Mouse (Mus musculus) hindbrain, embryonic 14.5 days (tissue): ENCODE measurements around the gene Fam221b. TPM values are rescaled to one million over a fixed set of nuclear protein-coding genes. Genes with fewer than 3 reads are reported as not detected.

Experiments
- ATAC-seq: fragments of 200-750 bp; cut with Nextera tagmentation; 2 replicates; pipeline ENCODE4 v1.8.0; 2017; ENCODE audit warnings: moderate number of reproducible peaks, mild to moderate bottlenecking, moderate TSS enrichment, moderate library complexity; ENCODE audit not compliant: low FRiP score
- DNase-seq: peaks from one replicate; pipeline ENCODE4 v3.0.0-alpha.2; 2015; ENCODE audit warnings: low spot score
- H3K27ac ChIP-seq: fragments of 300-500 bp; sonication (generic); 2 replicates; pipeline ENCODE4 v1.5.1; 2014; ENCODE audit warnings: mild to moderate bottlenecking, moderate library complexity
- H3K27me3 ChIP-seq: fragments of 300-500 bp; sonication (generic); 2 replicates; pipeline ENCODE4 v1.6.1; 2014; ENCODE audit warnings: mild to moderate bottlenecking, low read length, mixed read lengths; ENCODE audit not compliant: control insufficient read depth, insufficient read depth
- H3K36me3 ChIP-seq: fragments of 300-500 bp; sonication (generic); replicated peaks from 2 replicates; pipeline ENCODE4 v1.6.1; 2014; ENCODE audit not compliant: control insufficient read depth, insufficient read depth
- H3K4me1 ChIP-seq: fragments of 300-500 bp; sonication (generic); replicated peaks from 2 replicates; pipeline ENCODE4 v1.6.1; 2014; ENCODE audit warnings: antibody characterized with exemption, low read length, mixed read lengths; ENCODE audit not compliant: control insufficient read depth, insufficient read depth
- H3K4me2 ChIP-seq: fragments of 300-500 bp; sonication (generic); replicated peaks from 2 replicates; pipeline ENCODE4 v1.6.1; 2014; ENCODE audit warnings: mild to moderate bottlenecking, moderate library complexity
- H3K4me3 ChIP-seq: fragments of 300-500 bp; sonication (generic); replicated peaks from 2 replicates; pipeline ENCODE4 v1.5.1; 2014; ENCODE audit warnings: mild to moderate bottlenecking, low read length
- H3K9ac ChIP-seq: fragments of 300-500 bp; sonication (generic); 2 replicates; pipeline ENCODE4 v1.6.1; 2014
- H3K9me3 ChIP-seq: fragments of 300-500 bp; sonication (generic); 2 replicates; pipeline ENCODE4 v1.6.1; 2016; ENCODE audit warnings: low read length; ENCODE audit not compliant: control insufficient read depth
- WGBS: fragments of 180-500 bp; shearing (Covaris S2); extraction: QIAGEN DNeasy Blood & Tissue Kit; methylation state at CpG from one replicate; pipeline ENCODE4 v1.1.7; 2014; 5-methylcytosine and 5-hydroxymethylcytosine counted together
- polyA plus RNA-seq: library from polyadenylated mRNA; unstranded; fragments of >200 nt; fragmentation: Nextera tagmentation; extraction: Ambion mirVana; gene quantifications from 2 replicates; pipeline ENCODE4 v1.2.1, GENCODE M21; 2014

The Fam221b gene
- polyA plus RNA-seq, 1 experiment from 2014 or later: 2.2 TPM

- no peaks in the 10 kb centered on the region for H3K27me3 ChIP-seq
- peak within 1 kb of the TSS; percentile 69 for H3K4me3 ChIP-seq
- no peaks in the 10 kb centered on the region for H3K9me3 ChIP-seq
- H3K36me3 ChIP-seq: no peaks in the 10 kb centered on the region
- H3K4me1 ChIP-seq: peaks cover 40% of the 10 kb centered on the region
- H3K4me2 ChIP-seq: peak within 1 kb of the TSS; percentile 97
- H3K9ac ChIP-seq: peak within 1 kb of the TSS; percentile 94
- ATAC-seq: peak; percentile 44
- peak within 1 kb of the TSS; percentile 90 for H3K27ac ChIP-seq
- 1% methylated on average over 23 of the region's 70 CpGs for WGBS
- DNase-seq: peak; percentile 51
Measured at GRCm38 (mm10) chr4:43631046-43631955, 37.6 kb downstream of the Fam221b start, which contains the start of gene Npr2. Npr2 (plus strand) TSS chr4:43631935.

GRCm38 (mm10) chr4:43630671-43631045 lies 38.3 kb downstream of the Fam221b start:
- H3K27ac ChIP-seq: peak overlapping the region; percentile 90

GRCm38 (mm10) chr4:43630030-43630581 lies 38.8 kb downstream of the Fam221b start:
- 1% methylated on average over 5 of the region's 5 CpGs for WGBS
- peaks cover 6% of the 10 kb centered on the region; the same call in 1 of the 2 replicates for H3K9me3 ChIP-seq
- peak; percentile 93 for DNase-seq
- H3K27me3 ChIP-seq: no peaks in the 10 kb centered on the region
- ATAC-seq: peak; percentile 67
- H3K9ac ChIP-seq: peak overlapping the region; percentile 94; the same call in 1 of the 2 replicates
- peaks cover 40% of the 10 kb centered on the region for H3K4me1 ChIP-seq
- H3K27ac ChIP-seq: peak overlapping the region; percentile 90
- no peak overlapping the region for H3K4me3 ChIP-seq
- peak overlapping the region; percentile 97 for H3K4me2 ChIP-seq
- no peaks in the 10 kb centered on the region for H3K36me3 ChIP-seq

More at GRCm38 (mm10) chr4:43630671-43631045, 38.3 kb downstream of the Fam221b start:
- WGBS: 17% methylated on average over 5 of the region's 5 CpGs
- H3K9ac ChIP-seq: peak overlapping the region; percentile 94
- H3K4me1 ChIP-seq: peaks cover 40% of the 10 kb centered on the region
- H3K27me3 ChIP-seq: no peaks in the 10 kb centered on the region
- peak overlapping the region; percentile 69 for H3K4me3 ChIP-seq
- DNase-seq: peak; percentile 41
- 0 out of 2 replicates have a peak, but pooled peaks cover under 1% of the 10 kb centered on the region for H3K9me3 ChIP-seq
- ATAC-seq: peak; percentile 24; the same call in 1 of the 2 replicates
- H3K36me3 ChIP-seq: no peaks in the 10 kb centered on the region
- peak overlapping the region; percentile 97 for H3K4me2 ChIP-seq

GRCm38 (mm10) chr4:43629106-43629817 lies 39.7 kb downstream of the Fam221b start:
- H3K36me3 ChIP-seq: no peaks in the 10 kb centered on the region
- no peak overlapping the region for H3K27ac ChIP-seq
- H3K4me2 ChIP-seq: peak overlapping the region; percentile 17
- DNase-seq (peak; percentile 51), ATAC-seq (no peak)
- peaks cover 40% of the 10 kb centered on the region for H3K4me1 ChIP-seq
- H3K9ac ChIP-seq: no peak overlapping the region
- H3K27me3 ChIP-seq: no peaks in the 10 kb centered on the region
- H3K4me3 ChIP-seq: no peak overlapping the region
- H3K9me3 ChIP-seq: peaks cover 14% of the 10 kb centered on the region; the same call in 1 of the 2 replicates
- WGBS: 43% methylated on average over 20 of the region's 20 CpGs

GRCm38 (mm10) chr4:43620146-43620778 lies 48.7 kb downstream of the Fam221b start:
- H3K9me3 ChIP-seq: peaks cover 10% of the 10 kb centered on the region; the same call in 1 of the 2 replicates
- H3K4me2 ChIP-seq: no peak overlapping the region
- H3K27ac ChIP-seq: no peak overlapping the region
- 83% methylated on average over 4 of the region's 4 CpGs for WGBS
- H3K36me3 ChIP-seq: no peaks in the 10 kb centered on the region
- H3K4me1 ChIP-seq: no peaks in the 10 kb centered on the region
- no peak overlapping the region for H3K9ac ChIP-seq
- no peak overlapping the region for H3K4me3 ChIP-seq
- no peak for ATAC-seq
- no peak for DNase-seq
- H3K27me3 ChIP-seq: no peaks in the 10 kb centered on the region

- no peak for ATAC-seq
- 62% methylated on average over 3 of the region's 3 CpGs for whole genome bisulfite sequencing
Measured at GRCm38 (mm10) chr4:43613060-43613730, 55.8 kb downstream of the Fam221b start.

GRCm38 (mm10) chr4:43612534-43612933 lies 56.4 kb downstream of the Fam221b start:
- Histone ChIP-seq H3K4me1 (no peaks in the 10 kb centered on the region), H3K4me2 (no peak overlapping the region), H3K4me3 (no peak overlapping the region), H3K36me3 (no peaks in the 10 kb centered on the region), H3K27ac (no peak overlapping the region), H3K9me3 (no peaks in the 10 kb centered on the region), H3K9ac (no peak overlapping the region), H3K27me3 (no peaks in the 10 kb centered on the region)
- WGBS: 77% methylated on average over 10 of the region's 10 CpGs
- no peak for ATAC-seq
- DNase-seq: no peak

More at GRCm38 (mm10) chr4:43613060-43613730, 55.8 kb downstream of the Fam221b start:
- Histone ChIP-seq H3K9me3 (no peaks in the 10 kb centered on the region), H3K9ac (no peak overlapping the region), H3K4me1 (no peaks in the 10 kb centered on the region), H3K36me3 (no peaks in the 10 kb centered on the region), H3K27ac (no peak overlapping the region), H3K27me3 (no peaks in the 10 kb centered on the region), H3K4me2 (no peak overlapping the region), H3K4me3 (no peak overlapping the region)
- DNase-seq: peak; percentile 20
